In genomic region chr2:144764116-144764788, GRCm38 (mm10) we compare ENCODE assay signal across 16 mouse cellular contexts. TPM values are rescaled to one million over a fixed set of nuclear protein-coding genes. Genes with fewer than 3 reads are reported as not detected.
"Had no signal": no experiment of that assay in that cellular context is flagged by ENCODE, and none has a peak within 500 bp of the region (broad histone marks: within the 10 kb centered on the region; RNA-seq: fewer than 3 reads in every experiment).

No protein-coding gene starts in this region.

- H3K27ac ChIP-seq: intestine, embryonic 15.5 days; kidney, embryonic 15.5 days; limb, embryonic 13.5 days; liver, embryonic 15.5 days; stomach, postnatal 0 days had no signal

- ATAC-seq: intestine, embryonic 15.5 days; lung, postnatal 0 days had no signal

- H3K36me3 ChIP-seq: intestine, embryonic 15.5 days; kidney, embryonic 15.5 days; liver, embryonic 15.5 days had no signal

- H3K4me2 ChIP-seq: intestine, embryonic 15.5 days; kidney, embryonic 15.5 days; limb, embryonic 13.5 days; liver, embryonic 15.5 days had no signal

- DNase-seq: kidney, adult 2 months; kidney, postnatal 36 days; layer of hippocampus, adult 9-11 months; layer of hippocampus, postnatal 36 days; left cerebral cortex, postnatal 4 days; lung, adult 2 months; lung, postnatal 36 days; thymus, postnatal 4 days had no signal

- H3K9me3 ChIP-seq: intestine, embryonic 15.5 days; kidney, embryonic 15.5 days; liver, embryonic 15.5 days had no signal

- H3K4me3 ChIP-seq: intestine, embryonic 15.5 days; kidney, embryonic 15.5 days; limb, embryonic 13.5 days; liver, embryonic 15.5 days had no signal

- H3K4me1 ChIP-seq: kidney, embryonic 15.5 days; limb, embryonic 13.5 days; liver, embryonic 15.5 days had no signal

- H3K27me3 ChIP-seq: intestine, embryonic 15.5 days; kidney, embryonic 15.5 days; limb, embryonic 13.5 days; liver, embryonic 15.5 days had no signal

- H3K9ac ChIP-seq: intestine, embryonic 15.5 days; kidney, embryonic 15.5 days; limb, embryonic 13.5 days; liver, embryonic 15.5 days had no signal

RNA-seq across cellular contexts. Expression of gene Scp2d1, which starts 59.2 kb away (rescaled TPM):
- polyA plus RNA-seq: intestine, embryonic 15.5 days; kidney, adult 2 months; kidney, embryonic 15.5 days; limb, embryonic 13.5 days; liver, adult 2 months; liver, embryonic 15.5 days; lung, adult 2 months; lung, postnatal 0 days; neural tube, embryonic 14.5 days; stomach, postnatal 0 days had no signal
